Mouse (Mus musculus) lung, embryonic 16.5 days (tissue): ENCODE data around the gene Arpp21. TPM values are rescaled to one million over a fixed set of nuclear protein-coding genes. Genes with fewer than 3 reads are reported as not detected.

ENCODE experiments used
- ATAC-seq: fragments of 200-750 bp; cut with Nextera tagmentation; 2 replicates; pipeline ENCODE4 v1.8.0; 2017; ENCODE audit warnings: low read depth, mild to moderate bottlenecking, moderate library complexity
- H3K27ac ChIP-seq: fragments of 300-500 bp; sonication (generic); 2 replicates; pipeline ENCODE4 v1.5.1; 2014; ENCODE audit warnings: mild to moderate bottlenecking, control low read depth, low read length
- H3K27me3 ChIP-seq: fragments of 300-500 bp; sonication (generic); 2 replicates; pipeline ENCODE4 v1.6.1; 2014; ENCODE audit warnings: low read depth, low read length, mixed read lengths; ENCODE audit not compliant: control insufficient read depth, insufficient read depth
- H3K36me3 ChIP-seq: fragments of 300-500 bp; sonication (generic); 2 replicates; pipeline ENCODE4 v1.6.1; 2014; ENCODE audit warnings: low read length; ENCODE audit not compliant: control insufficient read depth, insufficient read depth
- H3K4me1 ChIP-seq: fragments of 300-500 bp; sonication (generic); replicated peaks from 2 replicates; pipeline ENCODE4 v1.6.1; 2014; ENCODE audit warnings: low read length, mixed read lengths; ENCODE audit not compliant: control insufficient read depth, insufficient read depth
- H3K4me2 ChIP-seq: fragments of 300-500 bp; sonication (generic); 2 replicates; pipeline ENCODE4 v1.6.1; 2014; ENCODE audit warnings: low read depth, low read length, control low read depth
- H3K4me3 ChIP-seq: fragments of 300-500 bp; sonication (generic); 2 replicates; pipeline ENCODE4 v1.5.1; 2014; ENCODE audit warnings: mild to moderate bottlenecking, low read length, control low read depth
- H3K9ac ChIP-seq: fragments of 300-500 bp; sonication (generic); 2 replicates; pipeline ENCODE4 v1.6.1; 2014; ENCODE audit warnings: low read length, control low read depth
- H3K9me3 ChIP-seq: fragments of 300-500 bp; sonication (generic); 2 replicates; pipeline ENCODE4 v1.6.1; 2016; ENCODE audit warnings: low read length; ENCODE audit not compliant: control insufficient read depth
- WGBS: fragments of 180-500 bp; shearing (Covaris S2); extraction: QIAGEN DNeasy Blood & Tissue Kit; methylation state at CpG from one replicate; pipeline ENCODE4 v1.1.7; 2014; 5-methylcytosine and 5-hydroxymethylcytosine counted together
- polyA plus RNA-seq: library from polyadenylated mRNA; unstranded; fragments of >200 nt; fragmentation: Nextera tagmentation; extraction: Ambion mirVana; gene quantifications from 2 replicates; pipeline ENCODE4 v1.2.1, GENCODE M21; 2015

Gene Arpp21
- polyA plus RNA-seq, 1 experiment from 2014 or later: 2.2 TPM

DNA sequence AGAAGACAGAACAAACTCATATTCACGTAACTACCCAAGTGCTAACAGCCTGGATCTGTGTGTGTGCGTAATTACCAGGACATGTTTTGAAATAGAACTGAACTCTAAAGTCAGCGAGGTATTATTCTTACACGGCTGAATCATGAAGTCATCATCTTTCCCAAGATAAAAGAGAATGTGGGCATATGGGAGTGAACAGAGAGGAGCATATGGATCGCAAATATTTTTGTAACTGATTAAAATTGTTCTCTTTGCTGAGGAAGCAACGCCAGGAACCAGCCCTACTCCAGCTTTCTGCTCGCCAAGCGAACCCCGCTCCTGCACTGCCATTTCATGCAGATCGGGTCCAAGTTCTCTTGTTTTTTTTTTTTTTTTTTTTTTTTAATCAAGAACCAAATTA lies 46.3 kb downstream of the Arpp21 start:
- no peaks in the 10 kb centered on the region for H3K9me3 ChIP-seq
- H3K27ac ChIP-seq: no peak overlapping the region
- peaks cover 3% of the 10 kb centered on the region; the same call in 1 of the 2 replicates for H3K27me3 ChIP-seq
- H3K36me3 ChIP-seq: no peaks in the 10 kb centered on the region
- no peak overlapping the region for H3K4me2 ChIP-seq
- H3K4me3 ChIP-seq: no peak overlapping the region
- no peaks in the 10 kb centered on the region; the same call in 1 of the 2 replicates for H3K4me1 ChIP-seq
- no peak overlapping the region for H3K9ac ChIP-seq
- no peak for ATAC-seq
- WGBS: 84% methylated on average over 10 of the region's 10 CpGs

DNA sequence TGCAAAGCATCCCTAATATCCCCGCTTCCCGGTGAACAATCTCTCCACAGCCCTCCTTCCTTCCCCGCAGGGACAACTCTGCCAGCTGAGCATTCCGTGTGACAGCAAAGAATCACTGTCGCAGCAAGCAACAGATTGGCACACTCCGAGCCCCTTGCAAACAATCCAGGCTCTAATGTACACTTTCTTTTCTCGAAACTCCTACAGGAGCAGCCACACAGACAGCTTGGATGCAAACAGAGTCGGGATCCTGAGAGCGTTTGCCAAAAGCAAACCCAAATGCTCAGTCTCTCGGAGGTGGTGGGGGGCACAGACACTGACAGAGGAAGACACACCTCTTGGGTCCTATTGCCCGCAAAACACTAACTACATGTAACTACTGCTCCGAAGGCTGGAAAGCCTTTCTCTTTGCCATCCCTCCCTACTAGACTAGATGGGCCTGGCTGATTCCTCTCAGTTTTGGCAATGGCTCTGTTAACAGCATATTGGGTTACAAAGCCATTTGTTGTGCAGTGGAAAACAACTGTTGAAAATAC lies 47.3 kb downstream of the Arpp21 start:
- no peak overlapping the region for H3K4me2 ChIP-seq
- no peak overlapping the region for H3K4me3 ChIP-seq
- H3K4me1 ChIP-seq: no peaks in the 10 kb centered on the region; the same call in 1 of the 2 replicates
- no peaks in the 10 kb centered on the region for H3K36me3 ChIP-seq
- H3K27ac ChIP-seq: no peak overlapping the region
- ATAC-seq: no peak
- no peaks in the 10 kb centered on the region for H3K9me3 ChIP-seq
- 46% methylated on average over 12 of the region's 12 CpGs for WGBS
- H3K27me3 ChIP-seq: peaks cover 3% of the 10 kb centered on the region; the same call in 1 of the 2 replicates
- no peak overlapping the region for H3K9ac ChIP-seq

DNA sequence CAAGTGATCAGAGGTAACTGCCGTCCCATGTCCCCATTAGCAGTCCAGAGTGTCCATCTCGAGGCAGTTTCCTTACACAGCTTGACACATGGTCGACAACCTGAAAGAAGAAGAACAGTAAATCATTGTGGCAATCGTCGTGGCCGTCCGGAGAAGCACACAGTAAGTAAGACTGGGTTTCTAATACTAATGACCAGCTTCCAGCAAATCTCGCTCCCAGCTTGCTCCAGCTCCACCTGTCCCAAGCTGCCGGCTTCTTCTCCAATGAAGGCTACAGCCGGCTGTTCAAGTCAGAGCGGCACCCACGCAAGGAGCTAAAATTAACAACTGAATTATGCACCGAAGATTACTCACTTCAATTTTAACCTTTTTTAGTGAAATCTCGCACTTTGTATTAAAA lies 48.1 kb downstream of the Arpp21 start:
- no peaks in the 10 kb centered on the region; the same call in 1 of the 2 replicates for H3K4me1 ChIP-seq
- no peak overlapping the region for H3K4me3 ChIP-seq
- H3K27me3 ChIP-seq: peaks cover 3% of the 10 kb centered on the region; the same call in 1 of the 2 replicates
- WGBS: 55% methylated on average over 14 of the region's 14 CpGs
- H3K36me3 ChIP-seq: no peaks in the 10 kb centered on the region
- H3K27ac ChIP-seq: no peak overlapping the region
- no peak overlapping the region for H3K9ac ChIP-seq
- ATAC-seq: no peak
- H3K9me3 ChIP-seq: no peaks in the 10 kb centered on the region
- no peak overlapping the region for H3K4me2 ChIP-seq

DNA sequence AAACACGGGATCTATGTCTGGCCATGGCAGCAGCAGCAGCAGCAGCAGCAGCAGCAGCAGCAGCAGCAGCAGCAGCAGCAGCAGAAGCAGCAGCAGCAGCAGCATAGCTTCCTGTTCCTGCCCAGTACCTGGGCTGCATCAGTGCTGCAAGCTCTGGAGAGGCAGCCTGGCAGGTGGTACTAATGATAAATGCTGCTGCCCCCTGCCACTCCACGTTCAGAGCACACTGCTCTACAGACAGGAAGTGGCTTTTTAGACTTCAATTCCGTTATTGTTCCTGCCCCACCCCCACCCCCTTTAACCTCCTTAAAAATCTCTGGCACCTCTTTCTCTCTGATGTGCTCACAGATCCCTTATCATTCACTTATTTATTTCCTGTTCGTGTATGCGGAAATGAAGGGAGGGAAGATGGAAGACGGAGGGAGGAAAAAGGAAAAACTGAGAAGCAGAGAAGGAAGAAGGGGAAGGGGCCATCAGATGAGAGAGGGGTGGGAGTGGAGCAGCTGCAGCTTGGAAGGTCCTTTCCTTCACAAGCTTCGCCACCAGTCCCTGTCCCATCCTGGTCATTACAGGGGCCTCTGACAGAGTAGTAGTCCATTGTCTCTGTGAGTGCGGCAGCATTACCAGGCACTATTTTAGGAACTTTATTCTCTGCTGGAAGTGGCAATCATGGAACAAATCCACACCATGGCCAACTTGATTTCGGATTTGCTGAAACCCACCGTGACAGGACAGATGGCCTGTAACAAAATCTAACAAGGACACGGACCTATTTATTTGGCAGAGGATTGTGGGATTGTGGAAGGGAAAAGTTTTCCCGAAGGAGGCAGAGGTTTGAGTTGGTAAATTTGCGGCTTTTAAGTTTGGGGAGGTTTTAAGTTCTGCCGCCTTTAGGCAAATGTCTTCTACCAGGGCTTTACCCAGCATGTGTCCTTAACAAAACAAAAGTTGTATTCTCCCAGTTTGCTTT lies 49.1 kb downstream of the Arpp21 start:
- Histone ChIP-seq H3K4me2 (no peak overlapping the region), H3K9me3 (no peaks in the 10 kb centered on the region), H3K4me3 (no peak overlapping the region), H3K9ac (no peak overlapping the region), H3K36me3 (no peaks in the 10 kb centered on the region), H3K27ac (no peak overlapping the region), H3K27me3 (peaks cover 3% of the 10 kb centered on the region; the same call in 1 of the 2 replicates), H3K4me1 (peaks cover 2% of the 10 kb centered on the region; the same call in 1 of the 2 replicates)
- 15% methylated on average over 14 of the region's 14 CpGs for WGBS
- ATAC-seq: no peak

DNA sequence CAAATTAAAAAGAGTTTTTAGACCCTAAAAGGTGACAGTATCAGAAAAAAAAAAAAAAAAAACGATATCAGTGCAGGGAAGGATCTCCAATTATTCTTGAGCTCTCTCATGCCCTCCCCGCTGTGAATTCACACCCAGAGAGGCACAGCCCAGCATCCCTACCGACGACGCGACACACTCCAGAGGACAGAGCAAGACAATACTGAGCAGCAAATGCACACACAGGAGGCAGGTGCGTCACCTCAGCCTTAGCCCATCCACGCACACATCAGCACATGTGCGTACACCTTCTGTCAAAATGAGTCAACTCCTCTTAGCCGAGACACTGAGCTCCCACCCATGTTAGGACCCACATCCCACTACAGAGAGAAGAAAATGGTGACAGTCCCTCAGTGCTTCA lies 50.0 kb downstream of the Arpp21 start:
- H3K9me3 ChIP-seq: no peaks in the 10 kb centered on the region
- WGBS: 46% methylated on average over 10 of the region's 10 CpGs
- no peak overlapping the region for H3K9ac ChIP-seq
- H3K36me3 ChIP-seq: no peaks in the 10 kb centered on the region
- H3K4me1 ChIP-seq: peaks cover 6% of the 10 kb centered on the region; the same call in 1 of the 2 replicates
- H3K27me3 ChIP-seq: peaks cover 3% of the 10 kb centered on the region; the same call in 1 of the 2 replicates
- ATAC-seq: no peak
- no peak overlapping the region for H3K4me2 ChIP-seq
- H3K4me3 ChIP-seq: no peak overlapping the region
- no peak overlapping the region for H3K27ac ChIP-seq

DNA sequence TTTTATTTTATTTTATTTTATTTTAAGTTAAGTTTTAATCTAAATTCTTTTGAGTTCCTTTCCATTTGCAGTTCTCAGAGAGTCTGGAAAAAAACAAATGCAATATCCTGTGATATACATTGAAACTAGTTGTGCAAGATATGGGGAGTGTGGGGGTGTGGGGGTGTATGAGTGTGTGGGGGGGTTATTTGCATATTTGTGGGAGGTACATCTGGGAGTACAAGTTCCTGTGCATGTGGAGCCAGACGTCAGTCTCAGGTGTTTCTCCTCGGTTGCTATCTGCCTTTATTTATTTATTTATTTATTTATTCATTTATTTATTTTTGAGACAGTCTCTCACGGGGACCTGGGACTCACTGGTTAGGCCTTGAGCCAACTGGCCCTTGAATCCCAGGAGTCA lies 53.0 kb downstream of the Arpp21 start:
- Histone ChIP-seq H3K27me3 (peaks cover 3% of the 10 kb centered on the region; the same call in 1 of the 2 replicates), H3K9me3 (no peaks in the 10 kb centered on the region), H3K4me3 (no peak overlapping the region), H3K4me2 (no peak overlapping the region), H3K36me3 (no peaks in the 10 kb centered on the region), H3K4me1 (peaks cover 6% of the 10 kb centered on the region; the same call in 1 of the 2 replicates), H3K27ac (no peak overlapping the region), H3K9ac (no peak overlapping the region)
- ATAC-seq: no peak
- WGBS: 22% methylated on average over 3 of the region's 3 CpGs

DNA sequence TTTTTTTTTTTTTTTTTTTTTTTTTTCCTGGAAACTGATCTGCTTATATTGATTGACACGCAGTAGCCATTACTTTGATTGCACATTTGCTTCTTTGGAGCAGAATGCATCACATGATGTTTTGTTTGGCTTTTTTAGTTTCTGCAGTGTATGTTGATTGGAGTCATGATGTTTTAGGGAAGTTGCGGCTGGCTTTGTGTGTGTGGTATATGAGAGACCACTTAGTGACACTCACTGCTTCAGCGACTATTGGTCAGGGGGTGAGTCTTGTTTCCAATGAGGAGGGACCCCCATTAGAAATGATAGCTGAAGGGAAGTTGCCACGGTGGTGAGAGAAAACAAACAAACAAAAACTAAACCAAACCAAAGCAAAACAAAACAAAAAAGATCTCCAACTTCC lies 55.7 kb downstream of the Arpp21 start:
- Histone ChIP-seq H3K4me2 (no peak overlapping the region), H3K9me3 (no peaks in the 10 kb centered on the region), H3K9ac (no peak overlapping the region), H3K27ac (no peak overlapping the region), H3K27me3 (no peaks in the 10 kb centered on the region; the same call in 1 of the 2 replicates), H3K4me3 (no peak overlapping the region), H3K4me1 (peaks cover 6% of the 10 kb centered on the region; the same call in 1 of the 2 replicates), H3K36me3 (no peaks in the 10 kb centered on the region)
- WGBS: 72% methylated on average over 4 of the region's 4 CpGs
- no peak for ATAC-seq

DNA sequence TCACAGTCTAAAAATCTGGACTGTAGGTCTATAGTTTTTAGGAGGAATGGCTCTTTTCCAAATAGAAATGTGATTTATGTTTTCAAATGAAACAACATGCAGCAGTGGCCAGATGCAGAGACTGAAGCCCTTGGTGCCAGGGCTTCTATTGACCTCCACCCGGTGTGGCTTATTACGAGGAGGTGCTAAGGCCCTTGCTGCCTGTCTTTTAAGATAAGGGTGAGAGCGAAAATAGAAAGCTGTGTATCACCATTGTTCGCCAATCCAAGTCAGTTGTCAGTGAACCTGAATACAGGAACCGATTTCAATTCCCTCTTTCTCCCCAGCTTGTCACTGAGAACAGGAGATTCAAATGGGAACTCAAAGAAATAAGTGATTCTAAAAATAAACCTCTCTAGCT lies 57.3 kb downstream of the Arpp21 start:
- Histone ChIP-seq H3K36me3 (no peaks in the 10 kb centered on the region), H3K27me3 (no peaks in the 10 kb centered on the region; the same call in 1 of the 2 replicates), H3K4me3 (no peak overlapping the region), H3K27ac (no peak overlapping the region), H3K9me3 (no peaks in the 10 kb centered on the region), H3K4me1 (peaks cover 6% of the 10 kb centered on the region; the same call in 1 of the 2 replicates), H3K4me2 (no peak overlapping the region), H3K9ac (no peak overlapping the region)
- 27% methylated on average over 5 of the region's 5 CpGs for WGBS
- no peak for ATAC-seq

DNA sequence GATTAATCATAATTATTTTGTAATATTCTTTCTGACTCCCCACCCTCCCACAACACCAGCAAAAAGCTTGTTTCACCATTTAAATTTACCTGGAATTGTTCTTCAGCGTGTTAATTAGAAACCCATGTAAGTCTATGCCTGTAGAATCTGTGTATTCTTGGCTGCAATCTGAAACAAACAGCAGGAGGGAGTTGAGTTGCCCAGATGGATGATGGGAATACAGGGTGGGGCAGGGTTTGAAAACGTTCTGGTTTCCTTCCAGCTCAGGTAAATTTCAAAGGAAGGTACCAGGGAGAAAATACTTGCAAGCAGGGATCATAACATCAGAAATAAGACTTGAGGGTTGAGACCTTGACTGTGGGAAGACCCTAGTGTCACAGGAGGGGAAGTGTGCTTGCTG lies 58.2 kb downstream of the Arpp21 start:
- peaks cover 6% of the 10 kb centered on the region; the same call in 1 of the 2 replicates for H3K4me1 ChIP-seq
- no peak overlapping the region for H3K4me2 ChIP-seq
- H3K4me3 ChIP-seq: no peak overlapping the region
- 59% methylated on average over 2 of the region's 2 CpGs for WGBS
- no peak for ATAC-seq
- H3K36me3 ChIP-seq: no peaks in the 10 kb centered on the region
- no peak overlapping the region for H3K9ac ChIP-seq
- no peaks in the 10 kb centered on the region; the same call in 1 of the 2 replicates for H3K27me3 ChIP-seq
- no peaks in the 10 kb centered on the region for H3K9me3 ChIP-seq
- no peak overlapping the region for H3K27ac ChIP-seq
